Mouse (Mus musculus) myocyte (in vitro differentiated cells): Measurements from ENCODE around the gene Brip1.

ENCODE experiments used
- CEBPB ChIP-seq: IDR thresholded peaks from 2 replicates; pipeline ENCODE4 v1.6.1; 2011; ENCODE audit warnings: mild to moderate bottlenecking, moderate library complexity; ENCODE audit not compliant: poor library complexity, insufficient read depth, severe bottlenecking
- E2F4 ChIP-seq: IDR thresholded peaks from one replicate; pipeline ENCODE4 v1.6.1; 2011; ENCODE audit warnings: mild to moderate bottlenecking, control low read depth, moderate library complexity; ENCODE audit not compliant: insufficient read depth
- MAX ChIP-seq: IDR thresholded peaks from one replicate; pipeline ENCODE4 v1.6.1; 2011; ENCODE audit warnings: low read depth, mild to moderate bottlenecking, control low read depth
- MYOG ChIP-seq, 3 experiments: IDR thresholded peaks; one replicate each; pipeline ENCODE4 v1.6.1; 2011; ENCODE audit warnings: control low read depth in 2 of 3, low read depth in 2 of 3, mild to moderate bottlenecking in 2 of 3; ENCODE audit not compliant: insufficient read length in 2 of 3, control insufficient read depth in 1 of 3, insufficient read depth in 1 of 3
- POLR2A ChIP-seq: IDR thresholded peaks from one replicate; pipeline ENCODE4 v1.6.1; 2011; ENCODE audit warnings: low read depth, mild to moderate bottlenecking, control low read depth, moderate library complexity; ENCODE audit not compliant: insufficient read length
- POLR2AphosphoS2 ChIP-seq: IDR thresholded peaks from one replicate; pipeline ENCODE4 v1.6.1; 2011; ENCODE audit warnings: low read depth, control low read depth; ENCODE audit not compliant: insufficient read length
- SRF ChIP-seq: IDR thresholded peaks from one replicate; pipeline ENCODE4 v1.6.1; 2011; ENCODE audit warnings: low read depth; ENCODE audit not compliant: control insufficient read depth, insufficient read length
- USF1 ChIP-seq: IDR thresholded peaks from one replicate; pipeline ENCODE4 v1.6.1; 2011; ENCODE audit warnings: low read depth, mild to moderate bottlenecking, control low read depth, moderate library complexity

DNA sequence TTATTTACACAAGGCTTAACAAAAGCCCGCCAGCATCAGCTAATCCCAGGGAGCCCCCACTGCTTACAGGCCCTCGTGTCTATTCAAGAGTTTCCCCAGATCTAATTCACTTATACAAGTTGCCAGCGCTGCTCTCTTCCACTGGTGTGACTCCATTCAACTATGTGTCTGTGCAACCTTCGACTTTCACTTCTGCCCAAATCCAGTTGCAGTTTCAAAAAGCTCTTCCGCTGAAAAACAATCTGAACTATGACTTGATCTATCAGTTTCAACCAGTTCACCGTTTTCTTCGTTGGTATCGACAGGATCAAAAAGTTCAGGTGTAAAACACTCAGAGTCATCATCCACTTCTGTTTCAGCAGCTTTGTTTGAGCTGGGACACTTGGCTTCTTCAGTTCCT is 139.8 kb downstream of the Brip1 start:
- TF ChIP-seq MAX, result no peak
- no peak for TF ChIP-seq POLR2A
- TF ChIP-seq CEBPB, result no peak
- TF ChIP-seq USF1, result no peak
- no peak for TF ChIP-seq MYOG (IDR thresholded peaks at IDR 0.05; ENCODE audit: control insufficient read depth in 1 of 3, insufficient read depth in 1 of 3, insufficient read length in 2 of 3, low read depth in 2 of 3)
- TF ChIP-seq SRF, result no peak
- no peak for TF ChIP-seq E2F4
- no peak for TF ChIP-seq POLR2AphosphoS2
